Mouse (Mus musculus) heart, postnatal 0 days (tissue): ENCODE measurements around the gene Ccl11. TPM values are rescaled to one million over a fixed set of nuclear protein-coding genes. Genes with fewer than 3 reads are reported as not detected.

Source experiments
- ATAC-seq: fragments of 200-750 bp; cut with Nextera tagmentation; 2 replicates; pipeline ENCODE4 v1.8.0; 2017; ENCODE audit warnings: low read depth, moderate number of reproducible peaks, moderate library complexity; ENCODE audit not compliant: insufficient read depth
- DNase-seq: peaks from one replicate; pipeline ENCODE4 v3.0.0-alpha.2; 2016; ENCODE audit warnings: low spot score
- H3K27ac ChIP-seq: fragments of 300-500 bp; sonication (generic); 2 replicates; pipeline ENCODE4 v1.5.1; 2014; ENCODE audit warnings: low read depth, mild to moderate bottlenecking
- H3K27me3 ChIP-seq: fragments of 300-500 bp; sonication (generic); 2 replicates; pipeline ENCODE4 v1.6.1; 2014; ENCODE audit warnings: low read length, mixed read lengths; ENCODE audit not compliant: control insufficient read depth, insufficient read depth
- H3K36me3 ChIP-seq: fragments of 300-500 bp; sonication (generic); replicated peaks from 2 replicates; pipeline ENCODE4 v1.6.1; 2014; ENCODE audit warnings: low read length, mixed read lengths; ENCODE audit not compliant: control insufficient read depth, insufficient read depth
- H3K4me1 ChIP-seq: fragments of 300-500 bp; sonication (generic); 2 replicates; pipeline ENCODE4 v1.6.1; 2014; ENCODE audit warnings: antibody characterized with exemption; ENCODE audit not compliant: control insufficient read depth, insufficient read depth
- H3K4me2 ChIP-seq: fragments of 300-500 bp; sonication (generic); 2 replicates; pipeline ENCODE4 v1.6.1; 2014; ENCODE audit warnings: low read depth, mild to moderate bottlenecking, low read length, moderate library complexity
- H3K4me3 ChIP-seq: fragments of 300-500 bp; sonication (generic); 2 replicates; pipeline ENCODE4 v1.5.1; 2014; ENCODE audit warnings: low read depth, low read length
- H3K9ac ChIP-seq: fragments of 300-500 bp; sonication (generic); replicated peaks from 2 replicates; pipeline ENCODE4 v1.6.1; 2014; ENCODE audit warnings: low read depth, low read length, mixed read lengths
- H3K9me3 ChIP-seq: fragments of 300-500 bp; sonication (generic); replicated peaks from 2 replicates; pipeline ENCODE4 v1.6.1; 2016; ENCODE audit warnings: low read length; ENCODE audit not compliant: control insufficient read depth
- CTCF ChIP-seq: IDR thresholded peaks from 2 replicates; pipeline ENCODE4 v1.5.1; 2016; ENCODE audit warnings: antibody characterized with exemption, control low read depth, low read depth
- EP300 ChIP-seq: IDR thresholded peaks from 2 replicates; pipeline ENCODE4 v1.6.1; 2016; ENCODE audit warnings: antibody characterized with exemption, low read depth
- WGBS: fragments of 180-500 bp; shearing (Covaris S2); extraction: QIAGEN DNeasy Blood & Tissue Kit; methylation state at CpG from one replicate; pipeline ENCODE4 v1.1.7; 2014; 5-methylcytosine and 5-hydroxymethylcytosine counted together
- polyA plus RNA-seq: library from polyadenylated mRNA; unstranded; fragments of >200 nt; fragmentation: Nextera tagmentation; extraction: Ambion mirVana; gene quantifications from 2 replicates; pipeline ENCODE4 v1.2.1, GENCODE M21; 2015
- total RNA-seq: library from RNA; depleted of rRNA; stranded (reverse); fragments of >200 nt; gene quantifications from 2 replicates; pipeline ENCODE4 v1.2.3, GENCODE M21; 2014; ENCODE audit warnings: low replicate concordance; rRNA removed

Ccl11 gene
- total and polyA plus RNA-seq, 2 experiments from 2014 or later = 0.20 TPM; not detected in 1

DNA sequence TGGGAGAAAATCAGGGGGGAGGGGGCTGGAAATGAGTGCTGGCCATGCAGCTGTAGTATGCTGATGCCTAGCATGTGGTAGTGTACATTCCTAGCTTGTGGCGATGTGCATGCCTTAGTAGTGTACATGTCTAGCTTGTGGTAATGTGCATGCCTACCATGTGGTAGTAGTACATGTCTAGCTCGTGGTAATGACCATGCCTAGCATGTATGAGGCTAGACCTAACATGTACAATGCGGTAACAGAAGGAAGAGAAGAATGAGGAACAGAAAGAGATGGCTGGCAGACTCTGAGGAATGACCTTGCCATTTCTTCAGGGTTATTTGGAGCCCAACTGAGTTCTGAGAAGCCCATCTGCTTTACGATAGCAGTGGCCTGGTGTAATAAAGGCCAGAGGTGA is 43.5 kb downstream of the Ccl11 start:
- no peaks in the 10 kb centered on the region for H3K36me3 ChIP-seq
- no peaks in the 10 kb centered on the region for H3K27me3 ChIP-seq
- no peak overlapping the region for H3K4me3 ChIP-seq
- no peak overlapping the region for H3K9ac ChIP-seq
- H3K4me1 ChIP-seq = no peaks in the 10 kb centered on the region
- no peak overlapping the region for H3K4me2 ChIP-seq
- no peak for ATAC-seq
- 66% methylated on average over 4 of the region's 4 CpGs for WGBS
- TF ChIP-seq EP300 (no peak), CTCF (no peak)
- H3K27ac ChIP-seq = no peak overlapping the region
- H3K9me3 ChIP-seq = no peaks in the 10 kb centered on the region
- no peak for DNase-seq

DNA sequence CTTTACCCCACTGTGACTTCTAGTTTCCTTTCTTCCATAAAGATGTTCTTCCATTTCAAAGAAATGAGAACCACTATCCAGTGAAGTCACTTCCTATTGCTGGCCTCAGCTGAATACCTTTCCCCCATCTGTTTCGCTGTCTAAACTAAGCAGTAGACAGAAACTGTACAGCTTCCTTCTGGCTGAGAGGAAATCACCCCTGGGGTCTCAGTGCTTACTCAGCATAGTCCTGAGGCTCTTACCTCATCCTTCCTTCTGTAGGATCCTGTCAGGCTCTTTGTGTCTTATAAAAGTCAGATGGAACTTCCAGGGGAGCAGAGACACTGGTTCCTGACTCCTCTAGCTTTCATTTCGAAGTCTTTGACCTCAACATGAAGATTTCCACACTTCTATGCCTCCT is 43.9 kb downstream of the Ccl11 start, which contains the start of gene Ccl12:
Ccl12 (plus strand) TSS at position 317 of the 400 bp plus-strand sequence.
- DNase-seq (no peak), ATAC-seq (no peak)
- Histone ChIP-seq H3K27ac (no peak within 1 kb of the TSS), H3K36me3 (no peaks in the 10 kb centered on the region), H3K4me3 (no peak within 1 kb of the TSS), H3K9ac (no peak within 1 kb of the TSS), H3K4me2 (no peak within 1 kb of the TSS), H3K9me3 (no peaks in the 10 kb centered on the region), H3K4me1 (no peaks in the 10 kb centered on the region), H3K27me3 (no peaks in the 10 kb centered on the region)
- 43% methylated on average over 2 of the region's 2 CpGs for WGBS
- no peak for TF ChIP-seq CTCF
- TF ChIP-seq EP300 = no peak

DNA sequence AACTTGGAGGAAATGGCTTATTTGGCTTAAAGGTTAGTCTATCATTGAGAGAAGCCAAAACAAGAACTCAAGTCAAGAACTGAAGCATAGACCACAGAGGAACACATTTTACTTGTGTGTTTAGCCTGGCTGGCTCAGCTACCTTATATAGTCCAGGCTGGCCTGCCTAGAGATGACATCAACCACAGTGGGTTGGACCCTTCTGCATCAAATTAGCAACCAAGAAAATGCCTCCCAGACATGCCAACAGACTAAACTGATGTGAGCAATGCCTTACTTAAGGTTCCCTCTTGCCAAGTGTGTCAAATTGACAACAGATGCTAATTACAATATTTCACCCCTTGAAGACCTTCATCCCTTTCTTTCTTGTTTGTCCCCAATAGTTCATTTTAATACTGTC is 52.0 kb downstream of the Ccl11 start:
- H3K27me3 ChIP-seq = no peaks in the 10 kb centered on the region
- no peak overlapping the region for H3K4me3 ChIP-seq
- no peaks in the 10 kb centered on the region for H3K9me3 ChIP-seq
- DNase-seq (no peak), ATAC-seq (no peak)
- TF ChIP-seq EP300 (no peak), CTCF (no peak)
- H3K36me3 ChIP-seq = no peaks in the 10 kb centered on the region
- H3K4me2 ChIP-seq = no peak overlapping the region
- H3K9ac ChIP-seq = no peak overlapping the region
- H3K27ac ChIP-seq = no peak overlapping the region
- H3K4me1 ChIP-seq = no peaks in the 10 kb centered on the region

DNA sequence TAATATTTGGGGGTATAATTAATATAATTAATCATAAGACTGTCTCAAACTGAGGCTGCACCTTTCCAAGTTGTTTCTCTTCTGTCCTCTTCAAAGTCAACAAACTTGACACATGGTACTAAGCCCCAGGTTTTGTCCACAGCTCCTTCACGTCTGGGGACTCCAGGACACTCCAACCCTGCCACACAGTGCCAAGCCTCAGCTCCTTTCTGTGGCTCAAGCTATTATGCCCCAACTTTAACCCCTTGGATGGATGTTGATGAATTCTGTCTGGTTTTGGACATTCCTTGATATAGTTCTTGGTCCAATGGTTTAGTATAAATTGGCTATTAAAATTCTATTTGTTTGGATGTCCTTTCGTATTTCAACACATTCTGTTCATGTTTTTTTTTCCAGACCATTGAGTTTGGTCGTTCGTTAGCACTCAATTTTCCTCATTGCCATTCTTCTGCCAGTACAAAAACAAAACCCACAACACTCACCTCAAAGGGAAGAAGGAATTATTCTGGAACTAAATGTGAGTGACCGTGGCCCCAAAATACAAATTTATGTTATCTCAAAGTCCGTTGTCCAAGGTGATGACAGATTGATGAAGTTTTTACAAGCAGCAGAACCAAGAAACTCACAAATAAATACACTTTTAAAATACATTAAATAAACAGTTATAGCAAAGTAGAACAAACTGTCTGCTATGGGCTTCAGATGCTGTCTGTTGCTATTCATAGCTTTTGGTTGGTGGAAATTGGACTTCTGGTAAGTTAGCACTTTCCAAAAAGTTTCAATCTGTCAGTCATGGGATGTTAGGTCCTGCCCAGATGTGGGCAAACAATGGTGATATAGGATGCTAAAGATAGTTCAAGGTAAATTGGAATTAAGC is 53.0 kb downstream of the Ccl11 start:
- TF ChIP-seq EP300 (no peak), CTCF (no peak)
- ATAC-seq (no peak), DNase-seq (no peak)
- Histone ChIP-seq H3K4me1 (no peaks in the 10 kb centered on the region), H3K4me3 (no peak overlapping the region), H3K36me3 (no peaks in the 10 kb centered on the region), H3K4me2 (no peak overlapping the region), H3K27me3 (no peaks in the 10 kb centered on the region), H3K9me3 (no peaks in the 10 kb centered on the region), H3K27ac (no peak overlapping the region), H3K9ac (no peak overlapping the region)
- 55% methylated on average over 6 of the region's 6 CpGs for WGBS

Other genes starting within 250 kb of the Ccl11 start
- not detected in 2 replicates for gene 5530401A14Rik, start 197.2 kb upstream of the Ccl11 start, total RNA-seq
- not detected in 2 replicates for gene 5530401A14Rik, start 197.2 kb upstream of the Ccl11 start, polyA plus RNA-seq
- gene Asic2, start 89.4 kb upstream of the Ccl11 start, total RNA-seq = not detected in 2 replicates
- not detected in 2 replicates for gene Asic2, start 89.4 kb upstream of the Ccl11 start, polyA plus RNA-seq
- gene Ccl2, start 22.3 kb upstream of the Ccl11 start, total RNA-seq = 7.2 and 11.7 TPM in 2 replicates
- gene Ccl2, start 22.3 kb upstream of the Ccl11 start, polyA plus RNA-seq = 8.0 and 11.5 TPM in 2 replicates
- not detected in 2 replicates for gene Gm17268, start 19.3 kb upstream of the Ccl11 start, total RNA-seq
- not detected in 2 replicates for gene Gm17268, start 19.3 kb upstream of the Ccl11 start, polyA plus RNA-seq
- 0.53 and 7.3 TPM in 2 replicates for gene Ccl7, start 12.1 kb upstream of the Ccl11 start, total RNA-seq
- gene Ccl7, start 12.1 kb upstream of the Ccl11 start, polyA plus RNA-seq = 2.8 and 3.2 TPM in 2 replicates
- gene Ccl12, start 44.0 kb downstream of the Ccl11 start, total RNA-seq = not detected in 2 replicates
- 3.2 and 5.1 TPM in 2 replicates for gene Ccl12, start 44.0 kb downstream of the Ccl11 start, polyA plus RNA-seq
- gene Ccl8, start 57.4 kb downstream of the Ccl11 start, total RNA-seq = not detected in 2 replicates
- gene Ccl8, start 57.4 kb downstream of the Ccl11 start, polyA plus RNA-seq = not detected in 2 replicates
- gene Ccl1, start 247.9 kb downstream of the Ccl11 start, total RNA-seq = not detected in 2 replicates
- gene Ccl1, start 247.9 kb downstream of the Ccl11 start, polyA plus RNA-seq = not detected in 2 replicates